Mouse (Mus musculus) MEL (cell line): ENCODE data around the gene Fasn. TPM values are rescaled to one million over a fixed set of nuclear protein-coding genes. Genes with fewer than 3 reads are reported as not detected.

Experiments used
- DNase-seq: peaks from one replicate; pipeline ENCODE4 v3.0.0; 2011; ENCODE audit warnings: low read depth, low spot score
- H3K27ac ChIP-seq: 2 replicates; pipeline ENCODE4 v1.5.1; 2012; ENCODE audit warnings: low read depth, mild to moderate bottlenecking, control low read depth, low read length, moderate library complexity; ENCODE audit not compliant: control insufficient read depth
- H3K27me3 ChIP-seq, 2 experiments: fragments of 150-350 bp in 1 of 2; sonication (generic) in 1 of 2; 2 replicates each; pipeline ENCODE4 v1.6.1; 2012; ENCODE audit warnings: low read length in 2 of 2, mild to moderate bottlenecking in 2 of 2, improper control_type of control experiment in 1 of 2, moderate library complexity in 1 of 2; ENCODE audit not compliant: insufficient read depth in 2 of 2, control insufficient read depth in 1 of 2
- H3K36me3 ChIP-seq, 2 experiments: 2 replicates each; pipeline ENCODE4 v1.6.1; 2012 to 2014; ENCODE audit warnings: low read length in 2 of 2, improper control_type of control experiment in 1 of 2, inconsistent platforms in 1 of 2, mild to moderate bottlenecking in 1 of 2; ENCODE audit not compliant: insufficient read depth in 2 of 2, control insufficient read depth in 1 of 2
- H3K4me1 ChIP-seq, 2 experiments: fragments of 150-350 bp in 1 of 2; sonication (generic) in 1 of 2; 2 replicates each; pipeline ENCODE4 v1.6.1; 2012; ENCODE audit warnings: low read length in 2 of 2, improper control_type of control experiment in 1 of 2, mild to moderate bottlenecking in 1 of 2; ENCODE audit not compliant: insufficient read depth in 2 of 2, control insufficient read depth in 1 of 2
- H3K4me3 ChIP-seq, 2 experiments: fragments of 150-350 bp in 1 of 2; sonication (generic) in 1 of 2; 2 replicates each; pipeline ENCODE4 v1.5.1; 2012; ENCODE audit warnings: low read depth in 2 of 2, low read length in 2 of 2, mild to moderate bottlenecking in 2 of 2, moderate library complexity in 2 of 2, control low read depth in 1 of 2, improper control_type of control experiment in 1 of 2; ENCODE audit not compliant: control insufficient read depth in 1 of 2, insufficient read depth in 1 of 2
- H3K79me2 ChIP-seq: 2 replicates; pipeline ENCODE4 v1.6.1; 2012; ENCODE audit warnings: mild to moderate bottlenecking, low read length, moderate library complexity; ENCODE audit not compliant: control insufficient read depth, poor library complexity, insufficient read depth
- H3K9ac ChIP-seq: 2 replicates; pipeline ENCODE4 v1.6.1; 2012; ENCODE audit warnings: low read depth, mild to moderate bottlenecking, control low read depth, low read length, moderate library complexity; ENCODE audit not compliant: control insufficient read depth, poor library complexity, severe bottlenecking
- H3K9me3 ChIP-seq: fragments of 150-350 bp; sonication (generic); replicated peaks from 2 replicates; pipeline ENCODE4 v1.6.1; 2012; ENCODE audit warnings: mild to moderate bottlenecking, low read length, improper control_type of control experiment, moderate library complexity; ENCODE audit not compliant: insufficient read depth
- BHLHE40 ChIP-seq: IDR thresholded peaks from 2 replicates; pipeline ENCODE4 v1.6.1; 2012; ENCODE audit warnings: low read depth, mild to moderate bottlenecking, inconsistent platforms, low read length, improper control_type of control experiment, borderline replicate concordance
- CHD1 ChIP-seq: IDR thresholded peaks from 2 replicates; pipeline ENCODE4 v1.6.1; 2012; ENCODE audit warnings: low read depth, mild to moderate bottlenecking, inconsistent platforms, low read length, improper control_type of control experiment
- CHD2 ChIP-seq: IDR thresholded peaks from 2 replicates; pipeline ENCODE4 v1.6.1; 2011; ENCODE audit warnings: low read length, improper control_type of control experiment
- E2F4 ChIP-seq: IDR thresholded peaks from 2 replicates; pipeline ENCODE4 v1.6.1; 2011; ENCODE audit warnings: low read depth, low read length, improper control_type of control experiment, borderline replicate concordance
- ELF1 ChIP-seq: IDR thresholded peaks from 2 replicates; pipeline ENCODE4 v1.6.1; 2014; ENCODE audit warnings: low read depth, mild to moderate bottlenecking, inconsistent platforms, low read length, improper control_type of control experiment, moderate library complexity
- ETS1 ChIP-seq: IDR thresholded peaks from 2 replicates; pipeline ENCODE4 v1.6.1; 2012; ENCODE audit warnings: low read depth, mild to moderate bottlenecking, inconsistent platforms, low read length, improper control_type of control experiment, moderate library complexity
- GABPA ChIP-seq: IDR thresholded peaks from 2 replicates; pipeline ENCODE4 v1.6.1; 2012; ENCODE audit warnings: low read depth, mild to moderate bottlenecking, inconsistent platforms, low read length, improper control_type of control experiment, moderate library complexity
- GATA1 ChIP-seq: IDR thresholded peaks from 2 replicates; pipeline ENCODE4 v1.6.1; 2011; ENCODE audit warnings: low read depth, low read length, improper control_type of control experiment
- KAT2A ChIP-seq: conservative IDR thresholded peaks from 2 replicates; pipeline ENCODE4 v1.6.1; 2012; ENCODE audit warnings: low read depth, low read length, improper control_type of control experiment, inconsistent platforms
- MAFK ChIP-seq: IDR thresholded peaks from 2 replicates; pipeline ENCODE4 v1.6.1; 2011; ENCODE audit warnings: low read depth, mild to moderate bottlenecking, low read length, improper control_type of control experiment, borderline replicate concordance
- MEF2A ChIP-seq: IDR thresholded peaks from 2 replicates; pipeline ENCODE4 v1.6.1; 2014; ENCODE audit warnings: low read depth, mild to moderate bottlenecking, inconsistent platforms, low read length, improper control_type of control experiment; ENCODE audit not compliant: poor library complexity, insufficient replicate concordance, severe bottlenecking; ENCODE audit errors: extremely low read depth
- MXI1 ChIP-seq: IDR thresholded peaks from 2 replicates; pipeline ENCODE4 v1.6.1; 2011; ENCODE audit warnings: mild to moderate bottlenecking, low read depth, low read length, improper control_type of control experiment
- MYB ChIP-seq: IDR thresholded peaks from 2 replicates; pipeline ENCODE4 v1.6.1; 2011; ENCODE audit warnings: mild to moderate bottlenecking, low read depth, low read length, improper control_type of control experiment
- MYC ChIP-seq: IDR thresholded peaks from 2 replicates; pipeline ENCODE4 v1.6.1; 2011; ENCODE audit warnings: low read depth, mild to moderate bottlenecking, low read length, improper control_type of control experiment, moderate library complexity
- NELFE ChIP-seq: IDR thresholded peaks from 2 replicates; pipeline ENCODE4 v1.6.1; 2011; ENCODE audit warnings: low read depth, low read length, improper control_type of control experiment
- NRF1 ChIP-seq: IDR thresholded peaks from 2 replicates; pipeline ENCODE4 v1.6.1; 2014; ENCODE audit warnings: low read depth, mild to moderate bottlenecking, inconsistent platforms, low read length, improper control_type of control experiment, moderate library complexity; ENCODE audit not compliant: poor library complexity, insufficient read depth, severe bottlenecking
- POLR2A ChIP-seq, 2 experiments: IDR thresholded peaks; 2 replicates each; pipeline ENCODE4 v1.6.1; 2011 to 2012; ENCODE audit warnings: low read length in 2 of 2, mild to moderate bottlenecking in 2 of 2, control low read depth in 1 of 2, improper control_type of control experiment in 1 of 2, low read depth in 1 of 2, moderate library complexity in 1 of 2; ENCODE audit not compliant: control insufficient read depth in 1 of 2, insufficient read depth in 1 of 2, poor library complexity in 1 of 2
- POLR2AphosphoS2 ChIP-seq: IDR thresholded peaks from 2 replicates; pipeline ENCODE4 v1.6.1; 2011; ENCODE audit warnings: low read length, improper control_type of control experiment
- POLR2AphosphoS5 ChIP-seq: IDR thresholded peaks from 2 replicates; pipeline ENCODE4 v1.6.1; 2012; ENCODE audit warnings: low read depth, borderline replicate concordance, mild to moderate bottlenecking, inconsistent platforms, low read length, moderate library complexity, mixed read lengths
- RAD21 ChIP-seq: IDR thresholded peaks from 2 replicates; pipeline ENCODE4 v1.6.1; 2011; ENCODE audit warnings: mild to moderate bottlenecking, low read depth, low read length, improper control_type of control experiment
- SIN3A ChIP-seq: IDR thresholded peaks from 2 replicates; pipeline ENCODE4 v1.6.1; 2012; ENCODE audit warnings: low read length, improper control_type of control experiment, inconsistent platforms
- SMC3 ChIP-seq: IDR thresholded peaks from 2 replicates; pipeline ENCODE4 v1.6.1; 2011; ENCODE audit warnings: low read depth, low read length, improper control_type of control experiment
- TAL1 ChIP-seq: IDR thresholded peaks from 2 replicates; pipeline ENCODE4 v1.6.1; 2012; ENCODE audit warnings: mild to moderate bottlenecking, inconsistent platforms, low read length, moderate library complexity, mixed read lengths
- TBP ChIP-seq: IDR thresholded peaks from 2 replicates; pipeline ENCODE4 v1.8.0; 2011; ENCODE audit warnings: low read depth, low read length, improper control_type of control experiment
- TCF12 ChIP-seq: IDR thresholded peaks from 2 replicates; pipeline ENCODE4 v1.6.1; 2014; ENCODE audit warnings: low read depth, mild to moderate bottlenecking, inconsistent platforms, low read length, improper control_type of control experiment, moderate library complexity
- UBTF ChIP-seq: IDR thresholded peaks from 2 replicates; pipeline ENCODE4 v1.6.1; 2012; ENCODE audit warnings: low read depth, mild to moderate bottlenecking, inconsistent platforms, low read length, improper control_type of control experiment, moderate library complexity, borderline replicate concordance; ENCODE audit not compliant: insufficient read depth
- USF1 ChIP-seq: IDR thresholded peaks from 2 replicates; pipeline ENCODE4 v1.6.1; 2014; ENCODE audit warnings: low read depth, mild to moderate bottlenecking, inconsistent platforms, low read length, improper control_type of control experiment, moderate library complexity
- USF2 ChIP-seq, 2 experiments: IDR thresholded peaks; 2 replicates each; pipeline ENCODE4 v1.6.1; 2011 to 2012; ENCODE audit warnings: improper control_type of control experiment in 2 of 2, low read length in 2 of 2, borderline replicate concordance in 1 of 2, inconsistent platforms in 1 of 2, low read depth in 1 of 2, mild to moderate bottlenecking in 1 of 2; ENCODE audit not compliant: insufficient read depth in 1 of 2
- ZKSCAN1 ChIP-seq: IDR thresholded peaks from 2 replicates; pipeline ENCODE4 v1.6.1; 2012; ENCODE audit warnings: low read depth, mild to moderate bottlenecking, inconsistent platforms, low read length, improper control_type of control experiment, moderate library complexity
- ZMIZ1 ChIP-seq: IDR thresholded peaks from 2 replicates; pipeline ENCODE4 v1.6.1; 2012; ENCODE audit warnings: low read depth, mild to moderate bottlenecking, inconsistent platforms, low read length, improper control_type of control experiment, moderate library complexity
- ZNF384 ChIP-seq: IDR thresholded peaks from 2 replicates; pipeline ENCODE4 v1.6.1; 2012; ENCODE audit warnings: low read depth, mild to moderate bottlenecking, inconsistent platforms, low read length, improper control_type of control experiment
- polyA plus RNA-seq, 2 experiments: library from polyadenylated mRNA; stranded (reverse) in 1 of 2; unstranded in 1 of 2; fragments of >175 nt in 1 of 2; fragments of >200 nt in 1 of 2; gene quantifications; 2 replicates each; pipeline versions ENCODE4 v1.2.1 to v1.2.4; 2012; ENCODE audit warnings: low replicate concordance in 2 of 2, low read depth in 1 of 2; ENCODE audit not compliant: insufficient read length in 2 of 2, insufficient read depth in 1 of 2, missing spikeins in 1 of 2
- total RNA-seq: library from RNA; depleted of rRNA; stranded (reverse); fragments of 300-350 nt; gene quantifications from 2 replicates; pipeline ENCODE4 v1.2.3, GENCODE M21; 2012

Gene Fasn
- total and polyA plus RNA-seq, 3 experiments, result 256 to 342 (median 313) TPM

- TF ChIP-seq MXI1, result peak; percentile 64
- no peak for TF ChIP-seq TCF12
- TF ChIP-seq TBP, result peak; percentile 99
- no peak for TF ChIP-seq USF2 (IDR thresholded peaks at IDR 0.05; ENCODE audit: borderline replicate concordance in 1 of 2, insufficient read depth in 1 of 2, low read depth in 1 of 2, low read length in 2 of 2)
- no peak for TF ChIP-seq NELFE
- TF ChIP-seq SMC3, result peak; percentile 30
- no peak for TF ChIP-seq ZKSCAN1
- TF ChIP-seq E2F4, result no peak
- peak; percentile 85; the same call in 1 of the 2 replicates for TF ChIP-seq MEF2A
- TF ChIP-seq ZMIZ1, result no peak
- TF ChIP-seq, all 39 proteins: peak for 6
These were observed 27.8 kb downstream of the Fasn start (continued) for GRCm38 (mm10) chr11:120796614-120796946.

- Histone ChIP-seq H3K79me2 (peaks cover 20% of the 10 kb centered on the region), H3K4me3 (peak within 1 kb of the TSS; percentile 58 to 87), H3K36me3 (peaks cover 0 to 17% of the 10 kb centered on the region in 2 experiments; a peak in 3 of 4 replicates), H3K27ac (peak within 1 kb of the TSS; percentile 96), H3K4me1 (peaks cover 8 to 19% of the 10 kb centered on the region in 2 experiments), H3K27me3 (no peaks in the 10 kb centered on the region), H3K9ac (peak within 1 kb of the TSS; percentile 90), H3K9me3 (no peaks in the 10 kb centered on the region)
- peak; percentile 99 for DNase-seq
- TF ChIP-seq CHD2 (no peak), NELFE (peak; percentile 99), BHLHE40 (no peak), TCF12 (peak; percentile 88), USF1 (peak; percentile 64), ETS1 (peak; percentile 70; the same call in 1 of the 2 replicates), MYC (peak; percentile 89), POLR2A (IDR thresholded peaks at IDR 0.05; ENCODE audit: control insufficient read depth in 1 of 2, insufficient read depth in 1 of 2, low read depth in 1 of 2, low read length in 2 of 2, poor library complexity in 1 of 2) (peak; percentile 96 to 98; a peak in 3 of 4 replicates), SIN3A (peak; percentile 98), KAT2A (peak; percentile 80; the same call in 1 of the 2 replicates), ZKSCAN1 (no peak), MEF2A (no peak), GABPA (no peak), MAFK (no peak), ELF1 (peak; percentile 91), NRF1 (peak; percentile 95), ZMIZ1 (peak; percentile 96), MYB (no peak), RAD21 (no peak), GATA1 (no peak; the same call in 1 of the 2 replicates), ZNF384 (no peak), POLR2AphosphoS2 (peak; percentile 98), CHD1 (0 out of 2 replicates have a peak, but pooled peaks have one; percentile 30), UBTF (0 out of 2 replicates have a peak, but pooled peaks have one; percentile 53), E2F4 (no peak), TAL1 (no peak), TBP (no peak), POLR2AphosphoS5 (no peak), USF2 (IDR thresholded peaks at IDR 0.05; ENCODE audit: borderline replicate concordance in 1 of 2, insufficient read depth in 1 of 2, low read depth in 1 of 2, low read length in 2 of 2) (no peak)
These were observed 28.4 kb downstream of the Fasn start, which contains the start of gene Dus1l for GRCm38 (mm10) chr11:120795756-120796613. TSS of gene Dus1l (minus strand) at chr11:120796403.
